Mouse (Mus musculus): ENCODE measurements around the gene Maml3. TPM values are rescaled to one million over a fixed set of nuclear protein-coding genes. Genes with fewer than 3 reads are reported as not detected.

Gene Maml3
- polyA plus RNA-seq, 1 experiment from 2014 or later: 5.2 TPM

- peak overlapping the region; percentile 87 for H3K4me2 ChIP-seq
- no peak for ATAC-seq (ENCODE audit: insufficient read depth, low FRiP score, low read depth)
- H3K9ac ChIP-seq: peak overlapping the region; percentile 65
- H3K4me3 ChIP-seq (replicated peaks): peak overlapping the region; percentile 60
- 0% methylated on average over 55 of the region's 55 CpGs for WGBS
- H3K36me3 ChIP-seq: no peaks in the 10 kb centered on the region
- no peaks in the 10 kb centered on the region for H3K9me3 ChIP-seq
- H3K27ac ChIP-seq: peak overlapping the region; percentile 99
- H3K27me3 ChIP-seq (replicated peaks): no peaks in the 10 kb centered on the region
- peaks cover 4% of the 10 kb centered on the region for H3K4me1 ChIP-seq
Observed at GRCm38 (mm10) chr3:52103531-52104181, 1.2 kb downstream of the Maml3 start.

- H3K4me1 ChIP-seq: peaks cover 4% of the 10 kb centered on the region
- H3K36me3 ChIP-seq: no peaks in the 10 kb centered on the region
- H3K9ac ChIP-seq: peak overlapping the region; percentile 65
- peak; percentile 76 for ATAC-seq (ENCODE audit: insufficient read depth, low FRiP score, low read depth)
- H3K4me2 ChIP-seq: peak overlapping the region; percentile 87
- H3K4me3 ChIP-seq (replicated peaks): peak overlapping the region; percentile 60
- no peaks in the 10 kb centered on the region for H3K9me3 ChIP-seq
- WGBS: 1% methylated on average over 48 of the region's 52 CpGs
- H3K27me3 ChIP-seq (replicated peaks): no peaks in the 10 kb centered on the region
- peak overlapping the region; percentile 99 for H3K27ac ChIP-seq
Observed at GRCm38 (mm10) chr3:52102601-52103530, 2.0 kb downstream of the Maml3 start.

DNA sequence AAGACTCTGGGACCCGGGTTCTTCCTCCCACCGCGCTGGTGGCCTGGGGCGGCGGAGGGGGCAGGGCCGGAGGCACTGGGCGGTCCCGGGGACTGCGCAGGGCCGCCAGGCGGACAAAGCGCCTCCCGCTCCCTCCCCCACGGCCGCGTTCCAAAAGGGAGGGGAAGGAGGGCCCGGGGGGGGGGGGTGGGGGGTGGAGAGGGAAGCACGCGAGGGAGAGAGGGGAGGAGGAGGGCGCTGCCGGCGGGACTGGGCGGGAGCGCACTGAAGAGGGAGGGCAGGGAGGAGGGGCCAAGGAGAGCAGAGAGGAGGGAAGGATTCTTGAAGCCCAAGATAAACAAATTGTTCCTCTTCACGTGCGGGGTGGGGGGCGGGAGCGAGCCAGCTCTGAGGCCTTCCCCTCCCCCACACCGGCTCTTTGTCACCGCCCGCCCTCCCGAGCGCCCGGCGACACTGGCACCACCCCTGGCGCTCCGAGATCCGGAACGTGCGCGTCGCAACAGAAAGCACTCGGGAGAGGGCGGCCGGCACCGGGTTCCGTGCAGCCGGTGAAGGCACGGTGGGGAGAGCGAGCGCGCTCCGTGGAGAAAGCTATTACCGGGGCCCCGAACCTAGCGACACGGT lies 2.8 kb downstream of the Maml3 start:
- Histone ChIP-seq H3K4me1 (peaks cover 4% of the 10 kb centered on the region), H3K9me3 (no peaks in the 10 kb centered on the region), H3K4me3 (replicated peaks) (peak overlapping the region; percentile 60), H3K27me3 (replicated peaks) (no peaks in the 10 kb centered on the region), H3K36me3 (no peaks in the 10 kb centered on the region), H3K9ac (peak overlapping the region; percentile 65), H3K4me2 (peak overlapping the region; percentile 87), H3K27ac (peak overlapping the region; percentile 99)
- peak; percentile 84 for ATAC-seq (ENCODE audit: insufficient read depth, low FRiP score, low read depth)
- under 1% methylated on average over 45 of the region's 57 CpGs for WGBS

- peak; percentile 21; the same call in 1 of the 2 replicates for ATAC-seq (ENCODE audit: insufficient read depth, low FRiP score, low read depth)
Observed at GRCm38 (mm10) chr3:52101401-52101976, 3.4 kb downstream of the Maml3 start.

DNA sequence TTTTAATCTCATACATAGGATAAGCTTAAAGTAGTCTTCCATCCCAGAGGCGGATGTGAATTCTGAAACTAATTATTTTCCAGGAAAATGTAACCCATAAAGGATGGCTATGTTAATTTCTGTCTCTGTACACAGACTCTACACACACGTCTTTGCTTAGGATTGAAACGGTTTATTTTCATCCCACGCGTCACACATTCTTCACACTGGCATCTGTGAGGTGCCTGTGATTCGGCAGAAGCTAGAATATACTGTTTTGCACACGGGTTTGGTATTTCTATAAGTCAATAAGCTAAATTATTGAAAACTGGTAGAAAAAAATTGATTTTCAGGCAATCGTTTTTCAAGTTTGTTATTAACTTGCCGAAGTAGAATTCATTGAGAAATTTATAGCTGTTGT lies 4.0 kb downstream of the Maml3 start:
- Histone ChIP-seq H3K4me2 (peak overlapping the region; percentile 87), H3K36me3 (no peaks in the 10 kb centered on the region), H3K27ac (peak overlapping the region; percentile 99; the same call in 1 of the 2 replicates), H3K4me1 (peaks cover 4% of the 10 kb centered on the region), H3K27me3 (replicated peaks) (no peaks in the 10 kb centered on the region), H3K9ac (no peak overlapping the region), H3K4me3 (replicated peaks) (peak overlapping the region; percentile 60; the same call in 1 of the 2 replicates), H3K9me3 (no peaks in the 10 kb centered on the region)
- ATAC-seq (ENCODE audit: insufficient read depth, low FRiP score, low read depth): no peak
- WGBS: 35% methylated on average over 9 of the region's 9 CpGs

More at GRCm38 (mm10) chr3:52101401-52101976, 3.4 kb downstream of the Maml3 start:
- peak overlapping the region; percentile 60 for H3K4me3 ChIP-seq (replicated peaks)
- no peaks in the 10 kb centered on the region for H3K27me3 ChIP-seq (replicated peaks)
- WGBS: 2% methylated on average over 14 of the region's 14 CpGs
- H3K4me1 ChIP-seq: peaks cover 4% of the 10 kb centered on the region
- peak overlapping the region; percentile 99 for H3K27ac ChIP-seq
- peak overlapping the region; percentile 52; the same call in 1 of the 2 replicates for H3K9ac ChIP-seq
- H3K9me3 ChIP-seq: no peaks in the 10 kb centered on the region
- H3K4me2 ChIP-seq: peak overlapping the region; percentile 87
- H3K36me3 ChIP-seq: no peaks in the 10 kb centered on the region

GRCm38 (mm10) chr3:52100306-52100705 lies 4.6 kb downstream of the Maml3 start:
- ATAC-seq (ENCODE audit: insufficient read depth, low FRiP score, low read depth): no peak
- H3K27ac ChIP-seq: no peak overlapping the region
- no peak overlapping the region for H3K4me2 ChIP-seq
- H3K9me3 ChIP-seq: no peaks in the 10 kb centered on the region
- H3K27me3 ChIP-seq (replicated peaks): no peaks in the 10 kb centered on the region
- peaks cover 4% of the 10 kb centered on the region for H3K4me1 ChIP-seq
- H3K9ac ChIP-seq: no peak overlapping the region
- H3K36me3 ChIP-seq: no peaks in the 10 kb centered on the region
- H3K4me3 ChIP-seq (replicated peaks): no peak overlapping the region
- 77% methylated on average over 4 of the region's 4 CpGs for WGBS

DNA sequence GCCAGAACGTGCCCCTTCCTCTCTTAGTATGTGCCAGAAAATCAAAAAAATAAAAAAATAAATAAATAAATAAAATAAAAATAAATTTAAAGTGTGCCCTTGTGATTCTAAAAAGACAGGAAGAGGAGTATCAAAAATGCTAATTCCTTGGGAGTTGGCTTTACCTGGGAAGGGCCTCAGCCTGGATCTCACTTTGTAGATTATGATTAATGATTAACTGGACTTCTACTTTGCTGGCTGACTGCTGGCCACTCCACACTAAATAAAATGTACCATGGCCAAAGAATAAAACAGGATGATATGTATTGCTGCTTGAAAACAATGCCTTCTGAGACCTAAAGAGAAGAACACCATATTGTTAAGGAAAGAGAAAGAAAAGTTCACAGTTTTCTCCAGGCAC lies 5.6 kb downstream of the Maml3 start:
- Histone ChIP-seq H3K4me2 (peak overlapping the region; percentile 29; the same call in 1 of the 2 replicates), H3K27me3 (replicated peaks) (no peaks in the 10 kb centered on the region), H3K9me3 (no peaks in the 10 kb centered on the region), H3K36me3 (no peaks in the 10 kb centered on the region), H3K4me1 (peaks cover 4% of the 10 kb centered on the region), H3K4me3 (replicated peaks) (no peak overlapping the region), H3K9ac (no peak overlapping the region), H3K27ac (peak overlapping the region; percentile 73)
- WGBS: 47% methylated on average over 1 of the region's 1 CpGs
- ATAC-seq (ENCODE audit: insufficient read depth, low FRiP score, low read depth): no peak

GRCm38 (mm10) chr3:52091261-52091797 lies 13.5 kb downstream of the Maml3 start:
- H3K9ac ChIP-seq: no peak overlapping the region
- peaks cover 23% of the 10 kb centered on the region for H3K4me1 ChIP-seq
- no peaks in the 10 kb centered on the region for H3K36me3 ChIP-seq
- H3K9me3 ChIP-seq: no peaks in the 10 kb centered on the region
- peak overlapping the region; percentile 41 for H3K27ac ChIP-seq
- WGBS: 32% methylated on average over 7 of the region's 7 CpGs
- no peaks in the 10 kb centered on the region for H3K27me3 ChIP-seq (replicated peaks)
- peak; percentile 54 for ATAC-seq (ENCODE audit: insufficient read depth, low FRiP score, low read depth)
- H3K4me2 ChIP-seq: no peak overlapping the region; the same call in 1 of the 2 replicates
- H3K4me3 ChIP-seq (replicated peaks): no peak overlapping the region

- no peak for ATAC-seq (ENCODE audit: insufficient read depth, low FRiP score, low read depth)
Observed at GRCm38 (mm10) chr3:52090230-52090873, 14.5 kb downstream of the Maml3 start.

DNA sequence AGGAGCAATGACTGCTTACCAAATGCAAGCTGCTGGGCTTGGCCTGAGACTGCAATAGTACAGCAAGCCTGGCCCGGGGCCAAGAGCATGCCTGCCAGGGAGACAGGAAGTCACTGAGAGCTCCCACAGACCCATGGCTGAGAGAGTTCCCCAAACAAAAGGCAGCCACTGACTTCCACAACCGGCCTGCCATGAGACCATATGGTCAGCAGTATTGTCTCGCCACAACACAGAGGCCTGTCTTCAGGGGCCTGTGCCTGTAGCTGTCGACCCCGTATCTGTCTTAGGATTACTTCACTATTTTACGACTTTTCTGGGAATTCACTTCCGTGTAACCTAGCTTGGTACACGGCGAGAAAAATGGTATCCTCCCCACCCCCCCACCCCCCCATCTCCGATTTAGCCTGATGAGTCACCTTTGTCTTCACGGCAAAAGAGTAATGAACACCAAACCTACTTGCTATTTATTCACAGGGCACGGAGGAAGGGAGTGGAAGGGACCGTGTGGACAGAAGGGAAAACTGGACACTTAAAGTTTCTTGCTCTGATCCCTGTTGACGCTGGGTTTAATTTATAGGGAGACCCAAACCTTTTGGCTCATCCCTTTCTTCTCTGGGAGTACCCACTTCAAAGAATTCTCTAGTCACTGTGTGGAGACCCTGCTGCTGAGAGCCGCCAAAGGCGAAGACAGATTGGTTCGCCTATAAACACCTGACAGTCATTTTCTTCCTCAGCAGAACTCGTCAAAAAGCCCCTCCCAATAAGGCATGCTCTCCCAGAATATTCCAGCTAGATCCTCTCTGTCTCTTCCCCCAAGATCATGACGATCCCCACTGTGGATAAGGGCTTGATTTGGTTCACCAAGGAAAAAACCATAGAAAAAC lies 16.2 kb downstream of the Maml3 start:
- 18% methylated on average over 19 of the region's 19 CpGs for WGBS
- Histone ChIP-seq H3K4me3 (replicated peaks) (no peak overlapping the region), H3K4me2 (peak overlapping the region; percentile 43), H3K36me3 (no peaks in the 10 kb centered on the region), H3K9ac (no peak overlapping the region), H3K27me3 (replicated peaks) (no peaks in the 10 kb centered on the region), H3K4me1 (peaks cover 23% of the 10 kb centered on the region), H3K9me3 (no peaks in the 10 kb centered on the region), H3K27ac (peak overlapping the region; percentile 94)
- ATAC-seq (ENCODE audit: insufficient read depth, low FRiP score, low read depth): peak; percentile 73; the same call in 1 of the 2 replicates

More at GRCm38 (mm10) chr3:52090230-52090873, 14.5 kb downstream of the Maml3 start:
- Histone ChIP-seq H3K9ac (no peak overlapping the region), H3K4me2 (no peak overlapping the region), H3K4me1 (peaks cover 23% of the 10 kb centered on the region), H3K27me3 (replicated peaks) (no peaks in the 10 kb centered on the region), H3K9me3 (no peaks in the 10 kb centered on the region), H3K27ac (peak overlapping the region; percentile 19; the same call in 1 of the 2 replicates), H3K4me3 (replicated peaks) (no peak overlapping the region), H3K36me3 (no peaks in the 10 kb centered on the region)
- 57% methylated on average over 8 of the region's 8 CpGs for WGBS
